Mouse (Mus musculus): ENCODE measurements around the gene Scrt2.
"Not testable (repeated sequence)": the region's sequence is repeated elsewhere in the genome, so short reads cannot be mapped to it uniquely, and the experiment has no call there.

The Scrt2 gene

GRCm38 (mm10) chr2:152080685-152081541 is at the start of gene Scrt2:
Scrt2 (plus strand) TSS chr2:152081529.
- no peak for DNase-seq

- DNase-seq = no peak
Observed at GRCm38 (mm10) chr2:152040101-152040500, 41.2 kb upstream of the Scrt2 start.

- no peak for DNase-seq
Observed at GRCm38 (mm10) chr2:152047116-152048002, 34.0 kb upstream of the Scrt2 start.

GRCm38 (mm10) chr2:152048003-152048980 is 33.0 kb upstream of the Scrt2 start:
- no peak for DNase-seq

GRCm38 (mm10) chr2:152048981-152049441 is 32.3 kb upstream of the Scrt2 start:
- DNase-seq = no peak

GRCm38 (mm10) chr2:152049611-152050270 is 31.6 kb upstream of the Scrt2 start:
- no peak for DNase-seq

GRCm38 (mm10) chr2:152050316-152050715 is 31.0 kb upstream of the Scrt2 start:
- no peak for DNase-seq

GRCm38 (mm10) chr2:152051985-152052384 is 29.3 kb upstream of the Scrt2 start:
- DNase-seq = no peak

- no peak for DNase-seq
Observed at GRCm38 (mm10) chr2:152055406-152055805, 25.9 kb upstream of the Scrt2 start.

- no peak for DNase-seq
Observed at GRCm38 (mm10) chr2:152056368-152057251, 24.7 kb upstream of the Scrt2 start.

GRCm38 (mm10) chr2:152057252-152057563 is 24.1 kb upstream of the Scrt2 start:
- no peak for DNase-seq

- not testable (repeated sequence) for DNase-seq
Observed at GRCm38 (mm10) chr2:152062817-152063216, 18.5 kb upstream of the Scrt2 start.

- no peak for DNase-seq
Observed at GRCm38 (mm10) chr2:152068660-152069433, 12.5 kb upstream of the Scrt2 start.

GRCm38 (mm10) chr2:152069434-152069786 is 11.9 kb upstream of the Scrt2 start:
- no peak for DNase-seq

GRCm38 (mm10) chr2:152069941-152070340 is 11.4 kb upstream of the Scrt2 start:
- DNase-seq = no peak

- no peak for DNase-seq
Observed at GRCm38 (mm10) chr2:152074521-152074920, 6.8 kb upstream of the Scrt2 start.

- no peak for DNase-seq
Observed at GRCm38 (mm10) chr2:152075294-152075889, 5.9 kb upstream of the Scrt2 start.

GRCm38 (mm10) chr2:152077337-152077736 is 4.0 kb upstream of the Scrt2 start:
- no peak for DNase-seq

GRCm38 (mm10) chr2:152081641-152082448 is 516 bp downstream of the Scrt2 start:
- DNase-seq = peak; percentile 70

Measured in right cerebral cortex, postnatal 25 days (tissue).